Mouse (Mus musculus) monocyte, adult 5-6 weeks (primary cell): Measurements from ENCODE around the gene Syn3. TPM values are rescaled to one million over a fixed set of nuclear protein-coding genes. Genes with fewer than 3 reads are reported as not detected.

ENCODE experiments used
- ATAC-seq: fragments of 153-309, 156-312 bp; replicated peaks from 2 replicates; pipeline ENCODE4 v1.8.0; 2017; ENCODE audit warnings: mild to moderate bottlenecking; ENCODE audit not compliant: low TSS enrichment, insufficient number of reproducible peaks, severe bottlenecking, poor library complexity, low FRiP score
- total RNA-seq: library from RNA; stranded (forward); fragments of 200-1000, 200-491, 200-594 nt; gene quantifications from 3 replicates; pipeline ENCODE4 v1.2.3, GENCODE M21; 2017

Gene Syn3
- total RNA-seq, 1 experiment from 2014 or later, result not detected

DNA sequence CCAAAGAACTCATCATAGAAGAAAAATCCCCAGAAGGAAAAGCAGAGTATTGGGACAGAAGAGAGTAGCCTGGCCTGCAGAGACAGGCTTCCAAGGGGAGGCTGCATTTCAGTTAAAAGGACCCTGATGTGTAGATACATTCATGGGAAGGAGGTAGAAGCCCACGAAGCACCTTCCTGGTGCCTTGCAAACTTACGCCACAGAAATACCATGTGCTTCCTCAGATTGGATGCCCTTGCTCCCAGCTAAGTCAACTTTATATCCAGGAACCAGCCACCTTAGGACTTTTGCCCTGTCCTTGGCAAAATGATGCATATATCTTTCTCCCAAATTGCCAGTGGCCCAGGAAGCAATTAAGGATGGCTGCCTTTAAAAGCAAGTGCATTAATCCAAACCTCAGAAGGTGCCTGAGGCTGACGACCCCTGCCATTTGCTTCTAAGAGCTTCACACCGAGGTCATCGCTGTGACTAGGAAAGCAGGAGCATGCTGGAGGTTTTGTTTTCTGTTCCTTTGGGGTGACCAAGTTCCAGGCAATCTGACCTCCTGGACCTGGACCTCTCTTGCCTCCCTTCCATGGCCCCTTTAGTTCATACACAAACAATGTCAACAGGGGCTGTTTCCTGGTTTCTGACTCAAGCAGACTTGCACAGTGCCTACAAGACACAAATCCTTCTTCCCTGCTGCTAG, 167.6 kb downstream of the Syn3 start:
- ATAC-seq, result no peak

DNA sequence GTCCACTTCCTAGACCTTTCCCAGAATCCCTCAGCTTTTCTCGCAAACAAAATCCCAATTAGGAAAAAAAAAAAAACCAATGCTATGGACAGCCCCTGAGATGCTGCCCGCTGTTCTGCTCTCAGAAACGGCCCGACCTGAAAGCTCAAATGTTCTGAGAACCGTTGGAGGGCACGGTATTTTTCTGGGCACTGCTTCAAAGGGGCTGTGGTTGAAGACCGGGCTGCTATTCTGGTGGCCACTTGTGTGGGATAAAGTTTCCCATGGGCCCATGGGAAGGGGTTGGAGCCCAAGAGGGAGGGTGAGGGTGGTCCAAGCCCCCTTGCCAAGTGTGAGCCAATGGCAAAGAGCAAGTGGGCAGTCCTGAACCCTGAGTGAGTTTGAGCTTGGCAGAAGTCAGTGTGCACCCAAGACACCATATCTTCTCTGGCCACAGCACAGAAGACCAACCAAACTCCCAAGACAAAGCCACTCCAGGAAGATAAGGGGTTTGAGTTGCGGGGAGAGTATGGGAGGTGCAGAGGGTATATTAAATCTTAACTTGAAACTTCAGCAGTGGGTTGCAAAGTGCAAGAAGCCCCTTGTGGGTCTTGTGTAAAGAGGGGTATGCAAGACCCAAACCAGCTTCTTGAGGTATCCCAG, 169.3 kb downstream of the Syn3 start:
- ATAC-seq, result no peak

DNA sequence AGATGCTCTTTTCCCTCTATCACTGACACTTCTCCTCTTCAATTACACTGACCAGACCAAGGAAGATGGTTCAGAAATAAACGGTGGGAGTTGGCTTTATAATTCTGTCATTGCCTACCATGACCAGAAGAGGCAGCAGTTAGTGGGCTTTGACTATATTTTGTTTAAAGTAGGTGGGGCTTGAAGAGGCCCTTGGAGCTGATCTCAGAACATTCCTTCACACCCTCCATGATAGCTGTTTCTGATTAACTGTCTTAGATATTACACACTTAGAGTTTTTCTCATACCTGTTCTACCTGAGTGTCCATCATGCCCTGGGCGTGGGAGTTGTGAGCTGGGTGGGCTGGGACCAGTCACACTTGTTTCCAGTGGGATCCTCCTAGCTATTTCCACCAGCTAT, 170.0 kb downstream of the Syn3 start:
- no peak for ATAC-seq

DNA sequence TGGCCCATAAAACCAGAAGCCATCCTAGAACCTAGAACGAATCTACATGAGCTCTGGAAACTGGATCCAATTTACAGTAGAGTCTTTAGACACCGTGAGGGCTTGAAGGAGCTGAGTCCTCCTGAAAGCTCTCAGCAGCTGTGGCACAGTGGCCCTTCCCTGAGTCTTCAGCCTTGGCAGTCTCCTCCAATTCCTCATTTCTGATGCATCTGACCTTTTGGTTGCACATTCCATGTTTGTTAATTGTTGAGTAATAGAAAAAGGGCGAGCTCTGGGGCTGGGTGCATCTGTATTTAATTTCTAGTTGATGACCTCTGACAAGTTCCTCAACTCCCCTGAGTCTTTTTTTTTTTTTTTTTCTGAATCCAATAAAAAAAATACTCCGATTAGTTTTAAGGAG, 170.6 kb downstream of the Syn3 start:
- no peak for ATAC-seq

GRCm38 (mm10) chr10:86325272-86325671, 173.4 kb downstream of the Syn3 start:
- ATAC-seq, result no peak

DNA sequence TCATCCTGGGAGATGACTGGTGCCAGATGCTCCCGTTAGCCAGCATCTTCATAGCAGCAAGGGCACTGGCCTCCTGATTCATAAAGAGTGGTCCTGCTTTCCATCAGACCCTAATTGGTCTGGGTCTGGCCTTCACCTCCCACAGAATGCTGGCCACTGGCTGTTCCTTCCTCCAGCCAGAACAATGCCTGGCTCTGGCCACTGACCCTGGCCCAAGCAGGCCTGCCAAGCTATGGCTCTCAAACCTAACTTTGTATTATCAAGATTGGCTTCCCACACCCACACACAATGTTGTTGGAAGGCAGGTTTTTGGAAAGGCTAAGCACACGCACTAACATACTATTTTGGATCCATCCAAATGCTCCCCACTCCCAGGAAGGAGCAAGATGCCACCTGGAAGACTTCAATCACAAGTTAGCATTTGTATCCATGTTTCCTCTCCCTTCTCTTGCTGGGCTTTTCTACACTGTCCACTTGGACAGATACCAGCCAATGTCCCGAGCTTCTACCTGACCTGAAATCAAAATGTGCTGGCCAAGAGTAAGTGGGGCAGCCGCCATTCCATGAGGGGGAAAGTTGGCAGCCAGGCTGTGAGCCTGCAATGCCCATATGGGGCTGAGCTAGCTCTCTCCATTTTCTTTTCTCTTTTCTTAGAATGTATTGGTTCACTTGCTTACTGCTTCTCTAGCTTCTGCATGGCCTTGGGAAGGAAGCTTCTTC, 175.3 kb downstream of the Syn3 start:
- no peak for ATAC-seq

DNA sequence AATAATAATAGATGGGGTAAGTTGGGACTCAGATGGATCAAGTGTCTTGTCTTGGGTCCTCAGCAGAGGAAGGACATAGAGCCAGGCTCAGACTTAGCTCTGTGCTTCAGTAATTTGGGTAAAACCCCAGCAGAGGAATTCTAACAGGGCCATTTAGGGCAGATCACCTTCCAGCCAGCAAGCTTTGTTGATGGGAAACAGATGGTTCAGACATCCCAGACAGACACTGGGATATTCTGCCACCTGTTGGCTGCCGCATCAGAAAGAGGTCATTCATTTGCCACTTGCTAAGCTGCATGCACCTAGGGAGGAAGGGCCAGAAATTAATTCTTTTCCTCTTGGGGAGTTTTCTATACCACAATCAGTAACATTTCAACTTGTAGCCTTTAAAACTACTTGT, 176.7 kb downstream of the Syn3 start:
- ATAC-seq, result no peak

DNA sequence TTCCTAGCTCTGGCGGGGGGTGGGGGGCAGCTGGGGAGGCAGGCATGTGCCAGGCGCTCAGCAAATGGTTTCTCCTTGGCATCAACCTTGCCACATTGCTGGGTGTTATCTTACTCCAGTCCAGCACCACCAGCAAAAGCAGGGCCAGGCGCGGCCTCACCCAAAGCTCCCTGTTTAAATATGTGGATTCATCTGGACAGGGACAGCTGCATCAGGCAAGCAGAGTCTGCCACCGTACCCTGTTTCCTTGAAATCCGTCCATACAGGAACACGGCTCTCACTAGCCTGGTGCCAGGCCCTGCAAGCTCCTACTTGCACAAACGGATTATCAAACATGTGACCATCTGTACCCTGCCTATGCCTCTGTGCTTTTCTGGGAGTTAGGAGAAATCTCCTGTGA, 177.5 kb downstream of the Syn3 start:
- ATAC-seq, result no peak

GRCm38 (mm10) chr10:86320204-86320603, 178.5 kb downstream of the Syn3 start:
- ATAC-seq, result no peak

DNA sequence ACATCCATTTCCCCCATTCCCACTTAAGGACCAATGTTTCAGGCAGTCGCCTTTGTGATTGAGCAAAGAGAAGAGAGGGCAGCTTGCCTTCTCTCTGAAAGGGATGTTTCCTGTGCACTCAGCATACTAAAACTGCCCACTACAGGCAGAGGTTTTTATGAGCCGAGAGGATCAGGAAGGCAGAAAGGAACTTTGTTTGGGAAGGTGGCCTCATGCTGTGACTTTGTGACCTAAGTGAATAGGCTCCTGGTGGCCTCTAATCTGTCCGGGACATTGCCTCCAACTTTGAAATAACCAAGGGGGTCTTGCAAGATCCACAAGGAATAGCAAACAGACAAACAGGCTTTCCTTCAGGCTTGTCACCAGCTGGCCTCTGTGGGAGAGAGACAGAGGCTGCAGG, 179.2 kb downstream of the Syn3 start:
- ATAC-seq, result no peak

- ATAC-seq, result no peak
These were observed 180.1 kb downstream of the Syn3 start for GRCm38 (mm10) chr10:86318552-86319140.

DNA sequence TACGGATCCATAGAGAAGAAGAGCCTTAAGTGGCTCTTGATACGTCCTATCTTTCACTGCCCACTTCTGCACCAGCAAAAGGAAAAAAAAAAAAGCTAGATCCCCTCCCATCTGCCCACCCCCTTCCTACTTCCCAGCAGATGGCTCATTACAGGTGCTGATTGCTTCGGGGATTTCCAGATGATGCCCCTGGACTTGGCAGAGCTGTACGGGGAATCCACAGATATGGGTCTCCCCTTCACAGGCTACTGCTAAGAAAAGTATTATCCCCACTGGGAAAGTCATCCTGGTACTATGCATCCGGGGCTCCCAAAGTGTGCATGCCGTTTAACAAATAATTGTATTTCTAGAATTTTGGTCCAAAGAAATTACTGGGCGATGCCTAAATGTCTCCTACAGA, 181.1 kb downstream of the Syn3 start:
- ATAC-seq, result no peak

GRCm38 (mm10) chr10:86315513-86315912, 183.2 kb downstream of the Syn3 start:
- no peak for ATAC-seq

- no peak for ATAC-seq
These were observed 185.2 kb downstream of the Syn3 start for GRCm38 (mm10) chr10:86313448-86313847.

- ATAC-seq, result no peak
These were observed 185.7 kb downstream of the Syn3 start for GRCm38 (mm10) chr10:86312976-86313375.

GRCm38 (mm10) chr10:86310527-86310926, 188.2 kb downstream of the Syn3 start:
- ATAC-seq, result no peak

GRCm38 (mm10) chr10:86307235-86307634, 191.5 kb downstream of the Syn3 start:
- no peak for ATAC-seq

DNA sequence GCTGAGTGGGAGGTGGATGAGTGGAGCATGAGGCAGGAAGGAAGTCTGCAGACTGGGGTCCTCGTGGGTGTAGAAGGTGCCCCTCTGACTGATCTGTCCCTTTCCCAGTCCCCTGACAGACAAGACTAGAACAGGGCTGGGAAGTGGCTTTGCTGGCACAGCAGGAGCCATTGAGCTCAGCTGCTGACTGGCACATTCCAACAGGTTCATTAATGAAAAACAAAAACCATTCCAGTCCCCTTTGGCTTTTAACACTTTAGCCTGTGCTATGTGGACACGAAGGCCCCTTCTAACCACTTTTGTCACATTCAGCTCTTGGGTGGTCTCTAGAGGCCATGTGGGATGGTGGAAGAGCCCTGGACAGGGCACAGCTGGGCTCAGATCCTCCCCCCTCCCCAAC, 194.1 kb downstream of the Syn3 start:
- ATAC-seq, result no peak

GRCm38 (mm10) chr10:86303495-86303876, 195.2 kb downstream of the Syn3 start:
- no peak for ATAC-seq
